Mouse (Mus musculus): ENCODE measurements around the gene Ltbp1. TPM values are rescaled to one million over a fixed set of nuclear protein-coding genes. Genes with fewer than 3 reads are reported as not detected.

Ltbp1 gene
- polyA plus RNA-seq, 1 experiment from 2014 or later: 4.2 TPM

DNA sequence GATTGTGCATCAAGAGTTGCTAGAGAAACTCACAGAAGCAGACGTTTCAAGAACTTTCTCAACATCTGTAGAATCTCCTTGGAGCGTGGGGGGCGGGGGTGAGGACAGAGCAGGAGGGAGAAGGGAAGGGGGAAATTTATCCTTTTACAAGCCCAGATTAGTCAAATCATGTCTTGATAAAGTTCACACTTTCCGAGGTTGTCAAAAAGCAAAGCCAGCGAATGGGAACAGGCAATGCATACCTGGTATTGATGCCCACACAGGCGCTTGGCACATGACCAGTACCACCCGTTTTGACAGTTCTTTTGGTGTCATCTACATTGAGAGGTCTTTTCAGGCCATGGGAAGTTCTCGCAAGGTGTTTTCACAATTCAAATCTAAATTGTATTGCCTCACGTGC lies 327.6 kb downstream of the Ltbp1 start:
- Histone ChIP-seq H3K9me3 (ENCODE audit: control insufficient read depth, low read length) (no peaks in the 10 kb centered on the region), H3K27me3 (ENCODE audit: control insufficient read depth, insufficient read depth, low read length) (no peaks in the 10 kb centered on the region), H3K9ac (ENCODE audit: low read length) (no peak overlapping the region), H3K36me3 (ENCODE audit: control insufficient read depth, insufficient read depth, low read length) (no peaks in the 10 kb centered on the region), H3K4me1 (replicated peaks; ENCODE audit: control insufficient read depth, insufficient read depth, low read length) (no peaks in the 10 kb centered on the region), H3K4me3 (ENCODE audit: low read depth, low read length) (no peak overlapping the region), H3K27ac (ENCODE audit: low read depth, low read length) (no peak overlapping the region), H3K4me2 (ENCODE audit: low read depth, low read length, severe bottlenecking) (no peak overlapping the region)
- ATAC-seq (replicated peaks; ENCODE audit: low FRiP score) (no peak), DNase-seq (ENCODE audit: low spot score) (no peak)
- WGBS: 92% methylated on average over 9 of the region's 9 CpGs

DNA sequence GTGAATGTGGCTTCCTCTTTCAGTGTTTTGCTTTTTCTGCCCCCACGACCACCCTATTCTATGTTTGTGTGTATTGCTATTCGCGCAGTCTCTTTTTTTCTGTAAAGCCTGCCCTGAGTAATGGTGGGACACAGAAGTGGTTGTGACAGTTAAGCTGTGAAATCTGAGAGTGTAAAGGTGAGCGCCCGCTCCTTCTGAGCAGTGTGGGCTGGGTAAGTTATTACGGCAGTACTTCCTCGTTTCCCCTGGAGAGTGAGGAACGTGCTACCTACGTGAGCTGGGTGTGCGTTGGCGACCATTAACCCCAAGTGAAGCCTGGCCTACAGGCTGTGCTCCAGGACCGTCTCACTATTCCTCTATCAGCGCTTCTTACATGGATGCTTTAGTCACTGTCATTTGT lies 328.4 kb downstream of the Ltbp1 start:
- no peak for ATAC-seq (replicated peaks; ENCODE audit: low FRiP score)
- H3K4me1 ChIP-seq (replicated peaks; ENCODE audit: control insufficient read depth, insufficient read depth, low read length): no peaks in the 10 kb centered on the region

DNA sequence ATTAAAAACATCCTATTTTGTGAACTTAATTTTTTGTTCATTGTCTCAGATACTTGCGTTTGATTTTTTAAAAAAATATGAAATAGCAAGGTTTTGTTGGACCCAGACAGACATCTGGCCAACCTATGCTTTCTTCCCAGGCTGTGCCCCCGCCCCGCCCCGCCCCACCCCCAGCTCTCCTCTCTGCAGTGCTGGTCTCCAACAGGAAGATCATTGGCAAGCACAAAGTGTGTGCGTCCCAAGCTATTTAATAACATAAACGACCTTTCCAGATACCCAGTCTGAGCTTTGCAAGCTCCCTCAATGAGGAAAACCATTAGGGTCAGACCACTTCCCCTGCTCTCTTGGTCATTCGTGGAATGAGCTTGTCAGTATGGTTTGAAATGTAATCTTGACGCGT lies 330.3 kb downstream of the Ltbp1 start:
- ATAC-seq (replicated peaks; ENCODE audit: low FRiP score) (no peak), DNase-seq (ENCODE audit: low spot score) (no peak)
- Histone ChIP-seq H3K27me3 (ENCODE audit: control insufficient read depth, insufficient read depth, low read length) (no peaks in the 10 kb centered on the region), H3K27ac (ENCODE audit: low read depth, low read length) (no peak overlapping the region), H3K4me2 (ENCODE audit: low read depth, low read length, severe bottlenecking) (no peak overlapping the region), H3K4me3 (ENCODE audit: low read depth, low read length) (no peak overlapping the region), H3K9me3 (ENCODE audit: control insufficient read depth, low read length) (no peaks in the 10 kb centered on the region), H3K36me3 (ENCODE audit: control insufficient read depth, insufficient read depth, low read length) (no peaks in the 10 kb centered on the region), H3K4me1 (replicated peaks; ENCODE audit: control insufficient read depth, insufficient read depth, low read length) (no peaks in the 10 kb centered on the region), H3K9ac (ENCODE audit: low read length) (no peak overlapping the region)
- 90% methylated on average over 9 of the region's 9 CpGs for WGBS

More for the DNA sequence above, 328.4 kb downstream of the Ltbp1 start:
- no peak overlapping the region for H3K27ac ChIP-seq (ENCODE audit: low read depth, low read length)
- no peak overlapping the region for H3K4me2 ChIP-seq (ENCODE audit: low read depth, low read length, severe bottlenecking)
- no peaks in the 10 kb centered on the region for H3K36me3 ChIP-seq (ENCODE audit: control insufficient read depth, insufficient read depth, low read length)
- H3K27me3 ChIP-seq (ENCODE audit: control insufficient read depth, insufficient read depth, low read length): no peaks in the 10 kb centered on the region
- 92% methylated on average over 13 of the region's 13 CpGs for WGBS
- H3K9me3 ChIP-seq (ENCODE audit: control insufficient read depth, low read length): no peaks in the 10 kb centered on the region
- no peak overlapping the region for H3K9ac ChIP-seq (ENCODE audit: low read length)
- H3K4me3 ChIP-seq (ENCODE audit: low read depth, low read length): no peak overlapping the region
- no peak for DNase-seq (ENCODE audit: low spot score)

DNA sequence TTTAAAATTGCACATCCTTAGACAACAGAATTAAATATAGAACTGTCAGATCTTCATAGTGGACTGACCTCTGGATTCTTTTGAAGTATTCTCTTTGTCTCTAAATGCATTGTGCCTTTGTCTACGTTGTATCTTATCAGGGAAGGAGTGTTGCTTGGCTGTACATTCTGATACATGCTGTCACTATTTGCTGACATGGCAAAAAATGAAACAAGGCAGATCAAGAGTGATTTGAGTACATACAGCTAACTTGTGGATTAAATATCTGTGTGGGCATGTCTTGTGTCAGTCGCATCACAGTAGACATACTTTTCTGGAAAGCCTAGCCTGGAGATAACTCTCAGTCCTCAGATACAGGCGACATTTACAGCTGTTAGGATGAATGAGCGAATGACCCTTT lies 335.9 kb downstream of the Ltbp1 start:
- 91% methylated on average over 4 of the region's 4 CpGs for WGBS
- H3K4me1 ChIP-seq (replicated peaks; ENCODE audit: control insufficient read depth, insufficient read depth, low read length): no peaks in the 10 kb centered on the region
- ATAC-seq (replicated peaks; ENCODE audit: low FRiP score): no peak
- no peaks in the 10 kb centered on the region for H3K27me3 ChIP-seq (ENCODE audit: control insufficient read depth, insufficient read depth, low read length)
- no peaks in the 10 kb centered on the region for H3K36me3 ChIP-seq (ENCODE audit: control insufficient read depth, insufficient read depth, low read length)
- no peak overlapping the region for H3K4me2 ChIP-seq (ENCODE audit: low read depth, low read length, severe bottlenecking)
- no peaks in the 10 kb centered on the region for H3K9me3 ChIP-seq (ENCODE audit: control insufficient read depth, low read length)
- DNase-seq (ENCODE audit: low spot score): no peak
- H3K27ac ChIP-seq (ENCODE audit: low read depth, low read length): no peak overlapping the region
- no peak overlapping the region for H3K9ac ChIP-seq (ENCODE audit: low read length)
- no peak overlapping the region for H3K4me3 ChIP-seq (ENCODE audit: low read depth, low read length)

DNA sequence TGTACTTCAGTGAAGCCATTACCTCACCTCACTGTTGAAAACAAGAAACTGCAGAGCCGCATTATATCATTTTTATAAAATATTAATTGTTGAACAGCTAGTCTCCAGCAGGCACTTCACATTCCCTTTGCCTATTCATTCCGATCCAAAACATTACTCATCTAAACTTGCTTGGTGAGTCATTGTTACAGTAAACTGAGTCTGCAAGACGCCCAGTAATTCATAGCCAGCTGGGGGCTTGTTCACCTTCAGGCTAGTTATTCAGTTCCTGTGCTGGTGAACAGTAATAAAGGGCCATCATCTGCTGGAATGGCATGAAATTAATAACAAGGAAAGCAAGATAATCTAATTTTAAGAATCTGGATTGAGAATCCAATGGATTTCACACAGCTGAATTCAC lies 339.7 kb downstream of the Ltbp1 start:
- no peak overlapping the region for H3K27ac ChIP-seq (ENCODE audit: low read depth, low read length)

DNA sequence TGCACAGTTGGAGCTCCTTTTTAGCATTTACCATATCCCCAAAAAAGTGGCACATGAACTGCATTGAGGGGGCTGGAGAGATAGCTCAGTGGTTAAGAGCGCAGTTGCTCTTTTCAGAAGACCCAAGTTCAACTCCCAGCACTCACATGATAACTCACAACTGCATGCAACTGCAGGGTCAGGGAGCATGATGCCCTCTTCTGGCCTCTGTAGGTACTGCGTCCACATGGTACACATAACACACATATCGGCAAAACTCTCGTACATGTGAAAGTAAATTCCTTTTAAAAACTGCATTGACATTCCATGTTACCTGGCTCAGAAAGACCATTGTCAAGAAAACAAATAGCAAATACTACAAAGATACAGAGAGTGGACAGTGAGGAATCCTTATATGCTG lies 342.0 kb downstream of the Ltbp1 start:
- Histone ChIP-seq H3K36me3 (ENCODE audit: control insufficient read depth, insufficient read depth, low read length) (no peaks in the 10 kb centered on the region), H3K27ac (ENCODE audit: low read depth, low read length) (no peak overlapping the region), H3K9me3 (ENCODE audit: control insufficient read depth, low read length) (peaks cover 2% of the 10 kb centered on the region; the same call in 1 of the 2 replicates), H3K27me3 (ENCODE audit: control insufficient read depth, insufficient read depth, low read length) (no peaks in the 10 kb centered on the region), H3K4me1 (replicated peaks; ENCODE audit: control insufficient read depth, insufficient read depth, low read length) (no peaks in the 10 kb centered on the region), H3K4me3 (ENCODE audit: low read depth, low read length) (no peak overlapping the region), H3K4me2 (ENCODE audit: low read depth, low read length, severe bottlenecking) (no peak overlapping the region), H3K9ac (ENCODE audit: low read length) (no peak overlapping the region)
- WGBS: 98% methylated on average over 4 of the region's 4 CpGs
- no peak for DNase-seq (ENCODE audit: low spot score)
- ATAC-seq (replicated peaks; ENCODE audit: low FRiP score): no peak

More for the DNA sequence above, 339.7 kb downstream of the Ltbp1 start:
- WGBS: 95% methylated on average over 3 of the region's 3 CpGs
- DNase-seq (ENCODE audit: low spot score): no peak
- H3K4me3 ChIP-seq (ENCODE audit: low read depth, low read length): no peak overlapping the region
- no peak overlapping the region for H3K4me2 ChIP-seq (ENCODE audit: low read depth, low read length, severe bottlenecking)
- no peak overlapping the region for H3K9ac ChIP-seq (ENCODE audit: low read length)
- H3K4me1 ChIP-seq (replicated peaks; ENCODE audit: control insufficient read depth, insufficient read depth, low read length): no peaks in the 10 kb centered on the region
- H3K9me3 ChIP-seq (ENCODE audit: control insufficient read depth, low read length): peaks cover 2% of the 10 kb centered on the region; the same call in 1 of the 2 replicates
- no peaks in the 10 kb centered on the region for H3K36me3 ChIP-seq (ENCODE audit: control insufficient read depth, insufficient read depth, low read length)
- no peaks in the 10 kb centered on the region for H3K27me3 ChIP-seq (ENCODE audit: control insufficient read depth, insufficient read depth, low read length)
- ATAC-seq (replicated peaks; ENCODE audit: low FRiP score): no peak

DNA sequence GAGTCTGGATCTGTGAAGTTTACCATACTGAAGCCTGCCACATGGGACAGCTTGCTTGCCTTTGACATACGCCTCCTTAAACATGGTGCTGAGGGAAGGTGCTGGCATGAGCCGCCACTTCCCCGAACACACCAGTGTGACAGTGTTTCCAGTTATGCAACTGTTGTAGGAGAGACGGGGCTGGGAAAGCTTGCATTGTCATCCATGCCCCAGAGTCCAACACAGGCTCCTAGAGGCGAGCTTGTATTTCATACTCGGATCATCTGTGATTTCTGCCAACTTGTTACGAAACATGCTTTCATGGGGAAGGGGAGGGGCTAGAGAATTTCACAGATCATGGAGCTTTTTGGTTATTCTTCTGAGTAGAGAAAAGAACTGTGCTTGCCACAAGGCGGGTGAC lies 343.7 kb downstream of the Ltbp1 start:
- ATAC-seq (replicated peaks; ENCODE audit: low FRiP score) (no peak), DNase-seq (ENCODE audit: low spot score) (no peak)
- Histone ChIP-seq H3K27me3 (ENCODE audit: control insufficient read depth, insufficient read depth, low read length) (no peaks in the 10 kb centered on the region), H3K27ac (ENCODE audit: low read depth, low read length) (no peak overlapping the region), H3K4me3 (ENCODE audit: low read depth, low read length) (no peak overlapping the region), H3K4me1 (replicated peaks; ENCODE audit: control insufficient read depth, insufficient read depth, low read length) (no peaks in the 10 kb centered on the region), H3K9ac (ENCODE audit: low read length) (no peak overlapping the region), H3K9me3 (ENCODE audit: control insufficient read depth, low read length) (peaks cover 2% of the 10 kb centered on the region; the same call in 1 of the 2 replicates), H3K36me3 (ENCODE audit: control insufficient read depth, insufficient read depth, low read length) (no peaks in the 10 kb centered on the region), H3K4me2 (ENCODE audit: low read depth, low read length, severe bottlenecking) (no peak overlapping the region)
- 89% methylated on average over 8 of the region's 8 CpGs for WGBS

DNA sequence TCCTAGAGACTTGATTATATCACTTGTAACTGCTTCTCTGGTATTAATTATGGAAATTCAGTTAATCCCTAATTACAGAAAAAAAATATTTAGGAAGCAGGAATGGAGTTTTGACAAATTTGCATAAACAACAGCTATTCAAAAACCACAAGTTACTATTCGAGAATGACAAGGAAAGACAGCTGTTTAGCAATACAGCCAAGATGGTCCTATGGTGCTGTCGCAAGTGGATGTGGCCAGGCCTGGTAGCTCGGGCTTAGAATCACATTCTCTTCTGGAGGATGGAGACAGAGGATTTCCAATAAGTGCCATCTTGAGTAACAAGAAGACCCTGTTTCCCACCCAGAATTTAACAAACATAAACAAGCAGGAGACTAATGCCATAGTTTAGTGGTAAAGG lies 344.2 kb downstream of the Ltbp1 start:
- H3K27ac ChIP-seq (ENCODE audit: low read depth, low read length): no peak overlapping the region
- no peaks in the 10 kb centered on the region for H3K27me3 ChIP-seq (ENCODE audit: control insufficient read depth, insufficient read depth, low read length)
- 91% methylated on average over 3 of the region's 3 CpGs for WGBS
- no peak overlapping the region for H3K4me2 ChIP-seq (ENCODE audit: low read depth, low read length, severe bottlenecking)
- no peaks in the 10 kb centered on the region for H3K36me3 ChIP-seq (ENCODE audit: control insufficient read depth, insufficient read depth, low read length)
- peaks cover 2% of the 10 kb centered on the region; the same call in 1 of the 2 replicates for H3K9me3 ChIP-seq (ENCODE audit: control insufficient read depth, low read length)
- H3K4me1 ChIP-seq (replicated peaks; ENCODE audit: control insufficient read depth, insufficient read depth, low read length): no peaks in the 10 kb centered on the region
- no peak overlapping the region for H3K4me3 ChIP-seq (ENCODE audit: low read depth, low read length)
- no peak overlapping the region for H3K9ac ChIP-seq (ENCODE audit: low read length)
- no peak for DNase-seq (ENCODE audit: low spot score)
- ATAC-seq (replicated peaks; ENCODE audit: low FRiP score): no peak

DNA sequence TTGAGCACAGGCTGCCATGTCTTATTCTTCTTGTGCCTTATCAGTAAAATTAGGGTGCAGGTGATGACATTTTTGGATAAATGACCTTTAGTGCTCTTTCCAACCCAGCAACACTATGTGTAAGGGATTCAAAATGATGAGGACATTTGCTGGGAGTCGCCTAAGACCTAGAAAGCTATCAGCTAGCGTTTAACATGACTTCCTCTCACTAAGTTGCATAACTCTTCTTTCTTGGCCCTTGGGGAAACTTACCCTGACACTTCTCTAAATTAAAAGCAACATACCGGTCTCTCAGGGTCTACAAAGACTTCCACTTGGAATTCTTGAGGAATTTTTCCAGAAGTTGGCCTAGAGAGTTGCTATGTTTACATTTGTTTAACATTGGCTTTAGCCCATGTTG lies 348.0 kb downstream of the Ltbp1 start:
- 89% methylated on average over 3 of the region's 3 CpGs for WGBS
- H3K9ac ChIP-seq (ENCODE audit: low read length): no peak overlapping the region
- no peak overlapping the region for H3K4me3 ChIP-seq (ENCODE audit: low read depth, low read length)
- DNase-seq (ENCODE audit: low spot score) (no peak), ATAC-seq (replicated peaks; ENCODE audit: low FRiP score) (no peak)
- H3K27ac ChIP-seq (ENCODE audit: low read depth, low read length): no peak overlapping the region
- no peak overlapping the region for H3K4me2 ChIP-seq (ENCODE audit: low read depth, low read length, severe bottlenecking)
- H3K4me1 ChIP-seq (replicated peaks; ENCODE audit: control insufficient read depth, insufficient read depth, low read length): no peaks in the 10 kb centered on the region
- H3K27me3 ChIP-seq (ENCODE audit: control insufficient read depth, insufficient read depth, low read length): no peaks in the 10 kb centered on the region
- no peaks in the 10 kb centered on the region for H3K9me3 ChIP-seq (ENCODE audit: control insufficient read depth, low read length)
- H3K36me3 ChIP-seq (ENCODE audit: control insufficient read depth, insufficient read depth, low read length): no peaks in the 10 kb centered on the region

Data from forebrain, embryonic 11.5 days (tissue).